Mouse (Mus musculus) embryonic stem cell, embryonic (primary cell): ENCODE measurements around the gene Fblim1.

Source experiments
- CTCF ChIA-PET, 4 experiments: fragments of 300-600 bp in 2 of 4; fragments of 350-600 bp in 2 of 4; sonication (Branson Sonifier 250); formaldehyde crosslinking; loops; one replicate each; lab custom pipeline; 2022; ENCODE audit warnings: inconsistent platforms in 2 of 4; lab: Charles Lee
- POLR2A ChIA-PET, 4 experiments: fragments of 300-600 bp in 2 of 4; fragments of 350-600 bp in 2 of 4; sonication (Branson Sonifier 250); formaldehyde crosslinking; loops; one replicate each; lab custom pipeline; 2022; ENCODE audit warnings: antibody characterized with exemption in 4 of 4, inconsistent platforms in 1 of 4; lab: Charles Lee

Gene Fblim1

GRCm38 (mm10) chr4:141605861-141606260 lies at the start of gene Fblim1:
TSS of gene Fblim1 (minus strand) at chr4:141606096.
- POLR2A ChIA-PET: interaction anchor here (0.6 to 9.7 kb wide), 19 partner anchors 8 to 1380 kb away, joined by 3 to 84 read pairs (median 3); partner anchors contain the start of genes Casp9 (in 1 of the 4) and Tmem82 (in 1 of the 4)
- CTCF ChIA-PET: interaction anchor here (1.0 to 5.0 kb wide), 8 partner anchors 9 to 175 kb away, joined by 3 to 28 read pairs (median 3); partner anchors contain the start of genes Tmem82 (in 2 of the 4) and Slc25a34 (in 1 of the 4)

GRCm38 (mm10) chr4:141654509-141654908 lies 48.6 kb upstream of the Fblim1 start:
- CTCF ChIA-PET: interaction anchor here in 1 of 4 experiments (0.7 kb wide), 1 partner anchor 227 kb away, joined by 8 read pairs; no protein-coding TSS in a partner anchor

DNA sequence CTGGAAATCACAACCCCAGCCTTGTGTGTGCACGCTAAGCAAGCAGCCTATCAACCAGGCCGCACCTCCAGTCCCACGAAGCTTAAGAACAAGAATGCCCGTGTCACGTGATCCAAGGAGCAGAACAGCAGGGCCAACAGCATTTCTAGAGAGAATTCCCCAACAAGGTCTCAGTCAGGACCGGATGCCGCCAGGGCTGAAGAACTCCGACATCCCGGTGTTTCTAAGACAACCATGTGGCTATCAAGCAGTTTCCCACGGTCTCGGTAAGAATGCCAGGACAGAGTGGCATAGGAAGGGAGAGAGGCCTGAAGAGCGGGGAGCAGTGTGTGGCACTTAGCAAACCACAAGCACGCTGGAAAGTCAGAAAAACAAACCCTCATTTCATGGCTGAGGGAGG lies 47.9 kb upstream of the Fblim1 start:
- CTCF ChIA-PET: interaction anchor here in 1 of 4 experiments (0.6 kb wide), 1 partner anchor 774 kb away, joined by 3 read pairs; no protein-coding TSS in a partner anchor
- POLR2A ChIA-PET: interaction anchor here in 3 of 4 experiments (0.6 to 2.0 kb wide), 14 partner anchors 10 to 214 kb away, joined by 3 to 11 read pairs (median 3); no protein-coding TSS in a partner anchor

More at GRCm38 (mm10) chr4:141654509-141654908, 48.6 kb upstream of the Fblim1 start:
- POLR2A ChIA-PET: interaction anchor here (0.7 to 2.0 kb wide), 10 partner anchors 9 to 262 kb away, joined by 3 to 11 read pairs (median 4); no protein-coding TSS in a partner anchor

- ChIA-PET POLR2A (interaction anchor here in 3 of 4 experiments (0.6 to 2.0 kb wide), 11 partner anchors 11 to 215 kb away, joined by 3 to 11 read pairs (median 4); partner anchors contain the start of gene Tmem82 (in 1 of the 3)), CTCF (no interaction called here)
These were observed 47.1 kb upstream of the Fblim1 start for GRCm38 (mm10) chr4:141653044-141653443.

- CTCF ChIA-PET: interaction anchor here in 1 of 4 experiments (0.8 to 0.9 kb wide), 2 partner anchors 159 to 221 kb away, joined by 3 read pairs; no protein-coding TSS in a partner anchor
- POLR2A ChIA-PET: interaction anchor here in 2 of 4 experiments (0.5 to 2.4 kb wide), 19 partner anchors 9 to 413 kb away, joined by 3 to 11 read pairs (median 3); partner anchors contain the start of genes Ddi2 (in 1 of the 2), Plekhm2 (in 1 of the 2) and Tmem82 (in 1 of the 2)
These were observed 46.0 kb upstream of the Fblim1 start for GRCm38 (mm10) chr4:141651944-141652343.

GRCm38 (mm10) chr4:141651286-141651685 lies 45.4 kb upstream of the Fblim1 start:
- CTCF ChIA-PET: interaction anchor here in 1 of 4 experiments (1.0 kb wide), 2 partner anchors 24 to 33 kb away, joined by 3 read pairs; partner anchors contain the start of gene Tmem82
- POLR2A ChIA-PET: interaction anchor here in 3 of 4 experiments (0.6 to 2.4 kb wide), 12 partner anchors 9 to 71 kb away, joined by 3 to 11 read pairs (median 6); partner anchors contain the start of gene Ddi2 (in 1 of the 3)

DNA sequence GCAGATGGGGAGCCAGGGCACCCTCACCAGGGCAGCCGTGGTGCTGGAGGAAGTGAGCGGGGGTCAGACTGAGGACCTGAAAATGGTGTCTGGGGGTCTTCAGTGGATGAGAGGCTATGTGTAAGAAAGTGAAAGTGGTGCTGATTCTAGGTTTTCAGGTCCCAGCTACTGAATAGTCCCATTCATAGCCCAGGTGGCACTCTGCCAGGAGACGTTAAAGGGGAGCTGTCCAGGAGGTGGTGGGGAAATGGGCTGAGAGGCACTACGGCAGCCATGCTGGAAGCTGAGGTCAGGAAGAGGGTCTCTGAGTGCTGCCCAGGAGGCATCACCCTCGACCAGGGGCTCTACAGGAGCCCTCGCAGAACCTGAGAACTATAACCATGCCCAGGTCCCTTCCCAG lies 43.3 kb upstream of the Fblim1 start:
- POLR2A ChIA-PET: interaction anchor here in 1 of 4 experiments (0.8 kb wide), 1 partner anchor 10 kb away, joined by 4 read pairs; no protein-coding TSS in a partner anchor
- CTCF ChIA-PET: no interaction called here

DNA sequence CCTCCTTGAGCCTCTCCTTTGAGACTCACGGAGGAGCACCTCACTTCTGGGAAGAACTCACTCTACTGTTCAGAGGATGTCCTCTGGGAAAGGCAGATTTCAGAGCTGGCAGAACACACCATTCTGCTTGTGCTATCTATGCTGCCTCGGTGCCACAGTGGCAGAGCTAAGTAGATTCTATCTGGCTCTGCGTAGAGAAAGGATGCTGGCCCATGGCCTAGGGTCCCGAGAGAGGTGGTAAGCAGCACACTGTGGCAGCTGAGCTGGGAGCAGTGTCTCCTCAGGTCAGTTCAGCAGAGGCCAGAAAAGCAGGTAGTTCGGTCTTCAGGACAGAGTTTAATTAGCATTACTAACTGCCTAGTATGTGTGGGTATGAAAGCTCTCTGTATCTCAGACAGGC lies 42.4 kb upstream of the Fblim1 start:
- CTCF ChIA-PET: interaction anchor here in 3 of 4 experiments (0.6 to 0.7 kb wide), 3 partner anchors 18 to 83 kb away, joined by 3 to 5 read pairs (median 3); no protein-coding TSS in a partner anchor
- POLR2A ChIA-PET: interaction anchor here in 1 of 4 experiments (0.6 kb wide), 1 partner anchor 83 kb away, joined by 4 read pairs; no protein-coding TSS in a partner anchor

GRCm38 (mm10) chr4:141647187-141647586 lies 41.3 kb upstream of the Fblim1 start:
- ChIA-PET POLR2A (interaction anchor here in 2 of 4 experiments (1.0 to 1.1 kb wide), 3 partner anchors 9 to 76 kb away, joined by 3 to 5 read pairs (median 4); partner anchors contain the start of gene Ddi2 (in 1 of the 2)), CTCF (no interaction called here)

DNA sequence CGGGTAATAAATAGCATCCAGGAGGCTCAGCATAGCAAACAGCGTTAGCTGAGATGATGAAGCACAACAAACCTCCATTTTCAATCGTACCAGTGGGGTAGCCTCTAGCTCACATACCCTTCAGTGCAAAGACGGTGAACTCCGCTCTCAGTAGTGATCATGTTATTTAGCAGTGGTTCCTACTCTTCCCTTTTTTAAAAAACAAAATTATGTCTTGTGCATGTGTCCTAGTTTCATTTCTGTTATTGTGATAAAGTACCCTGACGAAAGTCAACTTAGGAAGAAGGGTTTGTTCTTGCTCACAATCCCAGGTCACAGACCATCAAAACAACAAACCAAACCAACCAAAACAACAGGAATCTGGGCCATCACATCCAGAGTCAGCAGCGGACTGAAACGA lies 40.1 kb upstream of the Fblim1 start:
- ChIA-PET POLR2A (interaction anchor here in 3 of 4 experiments (0.6 to 1.9 kb wide), 6 partner anchors 14 to 188 kb away, joined by 3 to 6 read pairs (median 3); no protein-coding TSS in a partner anchor), CTCF (interaction anchor here in 1 of 4 experiments (1.1 kb wide), 1 partner anchor 241 kb away, joined by 3 read pairs; no protein-coding TSS in a partner anchor)

DNA sequence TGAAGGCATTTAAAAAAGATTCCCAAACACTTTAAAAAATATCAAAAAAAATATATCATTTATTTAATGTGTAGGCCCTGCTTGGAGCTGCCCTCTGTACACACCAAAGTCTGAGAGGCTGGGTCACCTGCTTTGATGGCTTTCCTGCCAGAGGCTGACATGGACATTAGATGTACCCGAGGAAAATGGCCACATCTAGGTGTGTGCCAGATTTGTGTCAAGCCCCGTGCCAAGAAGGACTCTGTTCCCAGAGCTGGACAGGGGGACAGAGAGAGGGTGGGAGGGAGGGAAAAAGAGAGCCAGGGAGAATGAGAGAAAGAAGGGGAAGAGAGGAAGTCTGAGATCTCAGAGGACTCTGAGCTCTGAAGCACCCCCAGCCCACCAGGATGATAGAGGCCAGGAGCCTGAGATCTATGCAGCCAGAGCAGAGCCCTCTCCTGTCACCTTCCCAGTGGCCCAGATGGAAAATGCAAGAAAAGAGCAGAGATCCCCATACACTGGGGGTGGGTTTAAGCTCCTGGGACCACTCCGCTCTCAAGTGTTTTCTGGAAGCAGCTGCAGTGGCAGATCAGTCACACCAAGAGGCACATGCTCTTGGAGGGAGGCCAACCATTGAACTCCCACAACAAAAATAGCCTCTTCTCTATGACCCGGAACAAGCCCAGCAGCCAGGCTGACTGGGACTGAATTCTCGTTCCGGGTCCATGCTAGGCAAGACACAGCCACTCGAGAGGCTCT lies 37.4 kb upstream of the Fblim1 start:
- ChIA-PET POLR2A (interaction anchor here in 3 of 4 experiments (0.7 to 2.4 kb wide), 7 partner anchors 11 to 129 kb away, joined by 3 to 10 read pairs (median 4); no protein-coding TSS in a partner anchor), CTCF (interaction anchor here in 3 of 4 experiments (0.5 to 1.3 kb wide), 5 partner anchors 15 to 332 kb away, joined by 3 to 8 read pairs (median 4); no protein-coding TSS in a partner anchor)

DNA sequence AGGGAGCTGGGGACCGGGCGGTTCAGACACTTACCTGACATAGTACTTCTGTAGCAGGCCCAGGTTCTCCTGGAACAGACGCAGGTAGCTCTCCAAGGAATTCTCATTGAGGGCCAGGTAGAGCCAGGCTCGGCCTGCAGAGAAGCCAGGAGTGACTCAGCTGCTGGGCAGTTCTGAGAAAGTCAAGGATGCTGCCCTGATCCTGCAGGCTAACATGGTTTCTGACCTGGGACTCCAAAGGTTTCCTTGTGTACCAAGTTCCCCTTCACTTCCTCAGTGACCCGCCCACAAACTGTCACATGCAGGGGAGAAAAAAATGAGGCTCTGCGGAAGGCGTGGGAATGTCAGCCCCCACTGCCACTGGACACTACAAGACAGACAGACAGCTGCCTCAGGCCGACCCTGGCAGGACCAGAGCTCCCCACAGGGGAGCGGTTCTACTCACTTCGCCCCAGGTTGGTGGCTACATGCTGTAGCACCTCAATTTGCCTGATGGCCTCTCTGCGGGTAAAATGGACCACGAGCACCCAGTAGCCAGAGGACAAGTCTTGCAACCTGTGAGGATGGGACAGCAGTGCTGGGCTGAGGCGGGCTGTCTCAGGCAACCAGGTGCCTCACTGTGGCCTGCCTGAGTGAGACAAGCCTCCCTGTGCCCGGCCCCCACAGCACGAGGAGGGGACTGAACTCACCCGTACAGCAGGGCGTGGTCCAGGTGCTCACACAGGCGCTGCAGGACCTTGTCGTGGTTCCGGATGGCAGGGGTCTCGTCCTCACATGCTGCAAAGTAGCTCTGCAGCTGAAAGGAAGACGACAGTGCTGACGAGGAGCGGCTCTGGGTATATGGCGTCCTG lies 36.3 kb upstream of the Fblim1 start:
- CTCF ChIA-PET: interaction anchor here in 3 of 4 experiments (0.6 to 1.3 kb wide), 3 partner anchors 16 to 333 kb away, joined by 3 read pairs; no protein-coding TSS in a partner anchor
- POLR2A ChIA-PET: interaction anchor here (0.5 to 3.7 kb wide), 27 partner anchors 8 to 373 kb away, joined by 3 to 17 read pairs (median 3); partner anchors contain the start of genes Fhad1 (in 1 of the 4), Plekhm2 (in 1 of the 4), Slc25a34 (in 1 of the 4) and Tmem82 (in 1 of the 4)

GRCm38 (mm10) chr4:141641353-141641771 lies 35.5 kb upstream of the Fblim1 start:
- POLR2A ChIA-PET: interaction anchor here (0.5 to 3.7 kb wide), 29 partner anchors 9 to 373 kb away, joined by 3 to 17 read pairs (median 3); partner anchors contain the start of genes Fhad1 (in 1 of the 4), Slc25a34 (in 1 of the 4) and Tmem82 (in 1 of the 4)

DNA sequence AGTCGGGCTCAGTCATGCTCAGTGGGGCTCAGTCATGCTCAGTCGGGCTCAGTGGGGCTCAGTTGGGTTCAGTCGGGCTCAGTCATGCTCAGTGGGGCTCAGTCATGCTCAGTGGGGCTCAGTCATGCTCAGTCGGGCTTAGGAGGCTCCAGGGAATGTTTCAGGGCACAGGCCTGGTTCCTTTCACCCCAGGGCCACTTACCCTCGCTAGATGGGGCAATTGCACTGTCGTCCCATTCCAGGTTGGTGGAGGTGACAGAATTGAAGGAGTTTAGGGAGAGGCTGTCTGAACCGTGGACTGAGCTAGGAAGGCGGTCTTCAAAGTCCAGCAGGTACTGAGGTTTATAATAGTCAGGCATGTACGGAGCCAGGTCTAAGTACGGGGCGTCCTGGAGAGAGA lies 33.6 kb upstream of the Fblim1 start:
- CTCF ChIA-PET: interaction anchor here in 2 of 4 experiments (0.6 kb wide), 3 partner anchors 18 to 321 kb away, joined by 3 to 4 read pairs (median 3); no protein-coding TSS in a partner anchor
- POLR2A ChIA-PET: interaction anchor here in 2 of 4 experiments (1.0 to 3.7 kb wide), 2 partner anchors 26 to 32 kb away, joined by 3 to 17 read pairs; no protein-coding TSS in a partner anchor

More at GRCm38 (mm10) chr4:141641353-141641771, 35.5 kb upstream of the Fblim1 start:
- CTCF ChIA-PET: interaction anchor here in 3 of 4 experiments (0.5 to 0.8 kb wide), 3 partner anchors 23 to 131 kb away, joined by 3 to 5 read pairs (median 3); no protein-coding TSS in a partner anchor

- ChIA-PET POLR2A (interaction anchor here in 2 of 4 experiments (0.9 to 1.6 kb wide), 2 partner anchors 15 to 36 kb away, joined by 3 to 9 read pairs; no protein-coding TSS in a partner anchor), CTCF (no interaction called here)
These were observed 30.8 kb upstream of the Fblim1 start for GRCm38 (mm10) chr4:141636693-141637092.

DNA sequence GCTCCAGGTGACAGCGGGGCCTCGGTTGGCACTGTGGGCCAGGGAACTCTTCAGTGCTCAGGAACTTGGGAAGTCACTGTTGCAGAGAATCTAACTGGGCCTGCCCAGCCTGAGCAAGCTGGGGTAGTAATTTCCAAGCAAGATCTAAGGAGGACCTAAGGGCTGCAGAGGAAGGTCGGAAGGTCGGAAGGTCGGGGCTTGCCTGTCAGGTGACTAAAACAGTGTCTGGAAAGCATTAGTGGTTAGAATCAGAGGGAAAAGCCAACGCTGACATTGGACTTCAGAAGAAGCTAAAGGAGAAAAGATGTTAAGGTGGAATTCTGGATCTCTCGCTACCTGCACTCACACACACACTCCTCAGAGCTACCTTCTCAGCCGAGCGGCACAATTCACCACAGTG lies 30.1 kb upstream of the Fblim1 start:
- CTCF ChIA-PET: interaction anchor here in 2 of 4 experiments (0.6 to 0.8 kb wide), 2 partner anchors 18 kb away, joined by 3 to 8 read pairs; partner anchors contain the start of gene Tmem82 (in 1 of the 2)
- POLR2A ChIA-PET: interaction anchor here in 3 of 4 experiments (0.7 to 1.6 kb wide), 5 partner anchors 15 to 445 kb away, joined by 3 to 9 read pairs (median 5); no protein-coding TSS in a partner anchor
